Mouse (Mus musculus) limb, embryonic 10.5 days (tissue): ENCODE data around the gene Ccn5. TPM values are rescaled to one million over a fixed set of nuclear protein-coding genes. Genes with fewer than 3 reads are reported as not detected.
A peak's percentile ranks its signal among the peaks of the same experiment; 100 is the strongest.

Experiments used
- DNase-seq: peaks from one replicate; pipeline ENCODE4 v3.0.0-alpha.2; 2017; ENCODE audit warnings: low spot score
- H3K27ac ChIP-seq: fragments of 300-500 bp; sonication (generic); 2 replicates; pipeline ENCODE4 v1.5.1; 2016; ENCODE audit warnings: mild to moderate bottlenecking
- H3K27me3 ChIP-seq: fragments of 300-500 bp; sonication (generic); 2 replicates; pipeline ENCODE4 v1.6.1; 2016; ENCODE audit warnings: low read depth, mild to moderate bottlenecking; ENCODE audit not compliant: poor library complexity, severe bottlenecking
- H3K36me3 ChIP-seq: fragments of 300-500 bp; sonication (generic); 2 replicates; pipeline ENCODE4 v1.6.1; 2016; ENCODE audit warnings: mild to moderate bottlenecking, moderate library complexity
- H3K4me1 ChIP-seq: fragments of 300-500 bp; sonication (generic); 2 replicates; pipeline ENCODE4 v1.6.1; 2016
- H3K4me3 ChIP-seq: fragments of 300-500 bp; sonication (generic); 2 replicates; pipeline ENCODE4 v1.5.1; 2016; ENCODE audit warnings: mild to moderate bottlenecking, moderate library complexity
- H3K9me3 ChIP-seq: fragments of 300-500 bp; sonication (generic); replicated peaks from 2 replicates; pipeline ENCODE4 v1.6.1; 2016; ENCODE audit warnings: mild to moderate bottlenecking
- WGBS: fragments of 180-500 bp; shearing (Covaris S2); methylation state at CpG from one replicate; pipeline ENCODE4 v1.1.7; 2016; 5-methylcytosine and 5-hydroxymethylcytosine counted together
- polyA plus RNA-seq: library from polyadenylated mRNA; unstranded; fragments of >200 nt; fragmentation: Nextera tagmentation; extraction: Ambion mirVana; gene quantifications from 2 replicates; pipeline ENCODE4 v1.2.1, GENCODE M21; 2016

The Ccn5 gene
- polyA plus RNA-seq, result 0.25 and 0.61 TPM in 2 replicates

DNA sequence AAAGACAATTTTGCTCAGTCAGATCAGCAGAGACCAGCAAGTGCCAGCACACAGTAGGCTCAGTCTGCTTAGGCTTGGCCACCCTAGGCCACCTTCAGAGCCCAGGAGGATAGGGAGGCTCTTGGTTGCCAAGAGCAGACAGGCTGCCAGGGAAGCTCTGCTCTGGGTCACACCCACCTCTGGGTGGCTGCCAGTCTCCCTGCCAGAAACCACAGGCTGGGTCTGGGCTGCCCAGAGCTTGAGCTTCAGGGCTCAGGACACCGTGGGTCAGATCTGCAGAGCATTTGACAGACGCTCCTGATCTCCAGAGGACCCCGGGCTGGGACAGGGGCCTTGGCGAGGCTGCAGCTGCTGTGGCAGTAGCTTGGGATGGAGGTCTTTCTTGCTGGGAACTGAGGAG lies at the start of gene Ccn5:
TSS of gene Ccn5 (plus strand) at position 255 of the 400 bp plus-strand sequence.
- WGBS, result 74% methylated on average over 4 of the region's 4 CpGs
- H3K4me3 ChIP-seq, result no peak within 1 kb of the TSS

DNA sequence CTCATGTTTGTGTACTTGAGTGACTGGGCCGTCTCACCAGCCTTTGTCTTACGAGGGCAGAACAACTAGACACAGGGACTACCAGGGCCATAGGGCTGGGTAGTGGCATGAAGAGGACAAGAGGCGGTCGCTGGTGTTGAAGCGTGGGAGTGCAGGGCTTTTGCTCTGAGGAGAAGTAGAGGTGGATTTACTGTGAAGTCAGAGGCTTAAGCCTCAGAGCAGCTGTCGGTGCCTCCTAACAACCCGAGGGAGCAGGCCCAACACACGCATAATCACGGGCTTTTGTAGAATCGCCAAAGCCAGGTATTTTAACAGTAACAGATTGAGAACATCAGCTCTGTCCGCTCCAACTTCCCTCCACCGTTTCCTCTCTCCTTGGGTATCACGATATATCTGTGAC lies 44.0 kb upstream of the Ccn5 start:
- Histone ChIP-seq H3K27ac (no peak overlapping the region), H3K4me1 (no peaks in the 10 kb centered on the region), H3K36me3 (no peaks in the 10 kb centered on the region), H3K9me3 (no peaks in the 10 kb centered on the region), H3K27me3 (0 out of 2 replicates have a peak, but pooled peaks cover 4% of the 10 kb centered on the region), H3K4me3 (no peak overlapping the region)
- WGBS, result 26% methylated on average over 13 of the region's 13 CpGs
- no peak for DNase-seq

More for the DNA sequence above, at the start of gene Ccn5:
- peaks cover 19% of the 10 kb centered on the region for H3K4me1 ChIP-seq
- H3K36me3 ChIP-seq, result no peaks in the 10 kb centered on the region
- DNase-seq, result no peak
- H3K27me3 ChIP-seq, result no peaks in the 10 kb centered on the region
- no peak within 1 kb of the TSS for H3K27ac ChIP-seq
- no peaks in the 10 kb centered on the region for H3K9me3 ChIP-seq

DNA sequence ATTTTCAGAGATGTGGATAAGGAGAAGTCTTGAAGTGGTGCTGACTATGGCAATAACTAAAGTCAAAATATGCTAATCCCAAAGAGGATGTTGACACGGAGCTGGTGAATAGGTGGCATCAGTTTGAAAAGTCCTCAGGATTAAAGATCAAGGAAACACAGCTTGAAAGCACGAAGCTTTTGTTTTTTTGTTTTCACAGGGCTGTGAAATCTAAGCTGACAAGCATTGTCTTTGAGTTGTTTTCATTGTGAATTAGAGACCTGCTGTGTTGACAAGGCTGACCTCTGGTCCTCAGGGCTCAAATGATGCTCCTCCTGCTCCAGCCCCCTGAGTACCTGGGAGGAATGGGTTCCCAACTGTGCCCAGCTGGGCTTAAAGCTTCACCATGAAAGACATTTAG lies 43.6 kb upstream of the Ccn5 start:
- Histone ChIP-seq H3K27me3 (0 out of 2 replicates have a peak, but pooled peaks cover 4% of the 10 kb centered on the region), H3K27ac (no peak overlapping the region), H3K9me3 (no peaks in the 10 kb centered on the region), H3K36me3 (no peaks in the 10 kb centered on the region), H3K4me3 (no peak overlapping the region), H3K4me1 (no peaks in the 10 kb centered on the region)
- DNase-seq, result no peak
- WGBS, result 8% methylated on average over 2 of the region's 2 CpGs

GRCm38 (mm10) chr2:163778896-163779295 lies 41.8 kb upstream of the Ccn5 start:
- no peak overlapping the region for H3K27ac ChIP-seq
- no peaks in the 10 kb centered on the region for H3K9me3 ChIP-seq
- WGBS, result 90% methylated on average over 4 of the region's 4 CpGs
- H3K36me3 ChIP-seq, result no peaks in the 10 kb centered on the region
- no peak overlapping the region for H3K4me3 ChIP-seq
- H3K27me3 ChIP-seq, result 0 out of 2 replicates have a peak, but pooled peaks cover 4% of the 10 kb centered on the region
- H3K4me1 ChIP-seq, result no peaks in the 10 kb centered on the region
- no peak for DNase-seq

DNA sequence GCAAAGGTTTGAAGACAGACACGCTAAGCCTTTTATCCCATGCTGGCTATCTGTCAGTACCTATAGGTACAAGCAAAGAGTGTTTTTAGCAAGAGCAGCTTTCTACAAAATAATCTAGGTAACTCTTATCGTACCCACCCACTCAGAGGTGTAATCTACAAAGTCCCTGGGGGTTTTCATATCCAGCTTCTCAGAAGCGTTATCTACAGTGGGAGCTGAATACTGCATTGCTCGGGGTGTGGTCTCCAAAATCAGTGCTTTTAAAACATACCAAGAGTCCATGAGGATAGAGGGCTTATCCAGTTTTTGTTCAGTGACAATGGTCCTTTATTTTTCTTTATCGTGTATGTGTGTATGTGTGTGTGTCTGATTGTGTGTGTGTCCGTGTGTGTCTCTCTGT lies 37.3 kb upstream of the Ccn5 start:
- no peak overlapping the region for H3K4me3 ChIP-seq
- 89% methylated on average over 6 of the region's 6 CpGs for WGBS

GRCm38 (mm10) chr2:163783901-163784300 lies 36.8 kb upstream of the Ccn5 start:
- H3K9me3 ChIP-seq, result no peaks in the 10 kb centered on the region
- no peaks in the 10 kb centered on the region for H3K27me3 ChIP-seq
- no peak overlapping the region for H3K4me3 ChIP-seq
- H3K27ac ChIP-seq, result no peak overlapping the region
- DNase-seq, result no peak
- WGBS, result 83% methylated on average over 4 of the region's 4 CpGs
- no peaks in the 10 kb centered on the region for H3K4me1 ChIP-seq
- H3K36me3 ChIP-seq, result no peaks in the 10 kb centered on the region

More for the DNA sequence above, 37.3 kb upstream of the Ccn5 start:
- no peaks in the 10 kb centered on the region for H3K36me3 ChIP-seq
- H3K9me3 ChIP-seq, result no peaks in the 10 kb centered on the region
- H3K27me3 ChIP-seq, result no peaks in the 10 kb centered on the region
- H3K4me1 ChIP-seq, result no peaks in the 10 kb centered on the region
- DNase-seq, result no peak
- no peak overlapping the region for H3K27ac ChIP-seq

DNA sequence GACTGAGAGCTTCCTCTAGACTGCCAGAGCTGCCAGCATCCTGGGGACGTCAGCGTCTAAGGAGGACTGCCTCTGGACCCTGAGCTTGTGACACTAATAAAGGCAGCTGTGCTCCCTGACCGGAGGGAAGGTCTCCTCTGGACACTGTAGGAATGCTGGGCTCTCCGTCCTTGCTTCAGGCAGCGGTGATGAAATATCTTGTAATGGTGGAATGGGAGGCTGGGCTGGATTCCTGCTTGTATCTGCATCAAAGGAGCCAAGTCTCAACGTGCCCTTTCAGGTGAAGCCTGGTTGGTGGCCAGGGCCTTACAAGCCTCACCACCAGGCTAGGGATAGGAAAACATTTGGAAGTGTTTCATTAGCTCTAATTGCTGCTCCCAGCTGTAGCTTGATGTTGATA lies 33.6 kb upstream of the Ccn5 start:
- Histone ChIP-seq H3K27ac (no peak overlapping the region), H3K9me3 (no peaks in the 10 kb centered on the region), H3K4me1 (no peaks in the 10 kb centered on the region), H3K4me3 (no peak overlapping the region), H3K36me3 (no peaks in the 10 kb centered on the region), H3K27me3 (no peaks in the 10 kb centered on the region)
- no peak for DNase-seq
- WGBS, result 84% methylated on average over 6 of the region's 6 CpGs

- WGBS, result 48% methylated on average over 3 of the region's 3 CpGs
- peak; percentile 52 for DNase-seq
- H3K4me1 ChIP-seq, result no peaks in the 10 kb centered on the region
Measured at GRCm38 (mm10) chr2:163787709-163788108, 33.0 kb upstream of the Ccn5 start.

GRCm38 (mm10) chr2:163788484-163788883 lies 32.2 kb upstream of the Ccn5 start:
- no peaks in the 10 kb centered on the region for H3K4me1 ChIP-seq
- no peaks in the 10 kb centered on the region for H3K36me3 ChIP-seq
- H3K27ac ChIP-seq, result no peak overlapping the region
- H3K27me3 ChIP-seq, result no peaks in the 10 kb centered on the region
- peak; percentile 46 for DNase-seq
- WGBS, result 75% methylated on average over 4 of the region's 4 CpGs
- no peak overlapping the region for H3K4me3 ChIP-seq
- no peaks in the 10 kb centered on the region for H3K9me3 ChIP-seq

More at GRCm38 (mm10) chr2:163787709-163788108, 33.0 kb upstream of the Ccn5 start:
- Histone ChIP-seq H3K36me3 (no peaks in the 10 kb centered on the region), H3K27me3 (no peaks in the 10 kb centered on the region), H3K9me3 (no peaks in the 10 kb centered on the region), H3K27ac (no peak overlapping the region), H3K4me3 (no peak overlapping the region)

- H3K4me1 ChIP-seq, result peaks cover 10% of the 10 kb centered on the region
- H3K36me3 ChIP-seq, result no peaks in the 10 kb centered on the region
- H3K27ac ChIP-seq, result peak overlapping the region; percentile 54
- no peaks in the 10 kb centered on the region for H3K9me3 ChIP-seq
- DNase-seq, result no peak
- H3K4me3 ChIP-seq, result no peak overlapping the region
- WGBS, result 57% methylated on average over 7 of the region's 7 CpGs
- H3K27me3 ChIP-seq, result no peaks in the 10 kb centered on the region
Measured at GRCm38 (mm10) chr2:163798411-163798810, 22.2 kb upstream of the Ccn5 start.

- no peak overlapping the region for H3K27ac ChIP-seq
- H3K27me3 ChIP-seq, result no peaks in the 10 kb centered on the region
- peaks cover 10% of the 10 kb centered on the region for H3K4me1 ChIP-seq
- H3K9me3 ChIP-seq, result no peaks in the 10 kb centered on the region
- no peak for DNase-seq
- 65% methylated on average over 3 of the region's 3 CpGs for WGBS
- H3K36me3 ChIP-seq, result no peaks in the 10 kb centered on the region
- H3K4me3 ChIP-seq, result no peak overlapping the region
Measured at GRCm38 (mm10) chr2:163800832-163801231, 19.8 kb upstream of the Ccn5 start.

GRCm38 (mm10) chr2:163801406-163801805 lies 19.3 kb upstream of the Ccn5 start:
- Histone ChIP-seq H3K4me3 (no peak overlapping the region), H3K36me3 (no peaks in the 10 kb centered on the region), H3K4me1 (peaks cover 10% of the 10 kb centered on the region), H3K27me3 (no peaks in the 10 kb centered on the region), H3K9me3 (no peaks in the 10 kb centered on the region), H3K27ac (no peak overlapping the region)
- WGBS, result 86% methylated on average over 5 of the region's 5 CpGs
- DNase-seq, result no peak

- H3K9me3 ChIP-seq, result no peaks in the 10 kb centered on the region
- WGBS, result 58% methylated on average over 5 of the region's 5 CpGs
- H3K27me3 ChIP-seq, result no peaks in the 10 kb centered on the region
- H3K36me3 ChIP-seq, result no peaks in the 10 kb centered on the region
- DNase-seq, result no peak
- H3K27ac ChIP-seq, result no peak overlapping the region
- no peaks in the 10 kb centered on the region for H3K4me1 ChIP-seq
- no peak overlapping the region for H3K4me3 ChIP-seq
Measured at GRCm38 (mm10) chr2:163803838-163804237, 16.8 kb upstream of the Ccn5 start.

- DNase-seq, result no peak
- no peaks in the 10 kb centered on the region for H3K4me1 ChIP-seq
- WGBS, result 93% methylated on average over 4 of the region's 4 CpGs
- H3K27ac ChIP-seq, result no peak overlapping the region
- H3K4me3 ChIP-seq, result no peak overlapping the region
- no peaks in the 10 kb centered on the region for H3K27me3 ChIP-seq
- no peaks in the 10 kb centered on the region for H3K36me3 ChIP-seq
- H3K9me3 ChIP-seq, result no peaks in the 10 kb centered on the region
Measured at GRCm38 (mm10) chr2:163809166-163809565, 11.5 kb upstream of the Ccn5 start.
